Mouse (Mus musculus) stomach, embryonic 15.5 days (tissue): ENCODE results near the gene Arl15. TPM values are rescaled to one million over a fixed set of nuclear protein-coding genes. Genes with fewer than 3 reads are reported as not detected.
A peak's percentile ranks its signal among the peaks of the same experiment; 100 is the strongest.

Experiments used
- ATAC-seq: fragments of 200-750 bp; cut with Nextera tagmentation; 2 replicates; pipeline ENCODE4 v1.8.0; 2017; ENCODE audit warnings: low read depth, moderate number of reproducible peaks, moderate TSS enrichment; ENCODE audit not compliant: insufficient read depth, low FRiP score
- H3K27ac ChIP-seq: fragments of 300-500 bp; sonication (generic); 2 replicates; pipeline ENCODE4 v1.5.1; 2015; ENCODE audit warnings: mild to moderate bottlenecking, inconsistent platforms
- H3K27me3 ChIP-seq: fragments of 300-500 bp; sonication (generic); replicated peaks from 2 replicates; pipeline ENCODE4 v1.6.1; 2015; ENCODE audit warnings: inconsistent platforms
- H3K36me3 ChIP-seq: fragments of 300-500 bp; sonication (generic); 2 replicates; pipeline ENCODE4 v1.6.1; 2015; ENCODE audit warnings: inconsistent platforms
- H3K4me1 ChIP-seq: fragments of 300-500 bp; sonication (generic); 2 replicates; pipeline ENCODE4 v1.6.1; 2015; ENCODE audit warnings: inconsistent platforms
- H3K4me2 ChIP-seq: fragments of 300-500 bp; sonication (generic); 2 replicates; pipeline ENCODE4 v1.6.1; 2015; ENCODE audit warnings: mild to moderate bottlenecking, inconsistent platforms
- H3K4me3 ChIP-seq: fragments of 300-500 bp; sonication (generic); replicated peaks from 2 replicates; pipeline ENCODE4 v1.5.1; 2015; ENCODE audit warnings: inconsistent platforms
- H3K9ac ChIP-seq: fragments of 300-500 bp; sonication (generic); 2 replicates; pipeline ENCODE4 v1.6.1; 2015; ENCODE audit warnings: inconsistent platforms
- H3K9me3 ChIP-seq: fragments of 300-500 bp; sonication (generic); 2 replicates; pipeline ENCODE4 v1.6.1; 2016; ENCODE audit warnings: inconsistent platforms
- WGBS: fragments of 180-500 bp; shearing (Covaris S2); methylation state at CpG from one replicate; pipeline ENCODE4 v1.1.7; 2015; 5-methylcytosine and 5-hydroxymethylcytosine counted together
- polyA plus RNA-seq: library from polyadenylated mRNA; unstranded; fragments of >200 nt; fragmentation: Nextera tagmentation; extraction: Ambion mirVana; gene quantifications from 2 replicates; pipeline ENCODE4 v1.2.1, GENCODE M21; 2015

Gene Arl15
- polyA plus RNA-seq, 1 experiment from 2014 or later: 6.7 TPM

- WGBS: 96% methylated on average over 2 of the region's 2 CpGs
- Histone ChIP-seq H3K27me3 (no peaks in the 10 kb centered on the region), H3K4me1 (peaks cover 16% of the 10 kb centered on the region; the same call in 1 of the 2 replicates), H3K9me3 (no peaks in the 10 kb centered on the region), H3K27ac (no peak overlapping the region), H3K4me2 (no peak overlapping the region), H3K9ac (no peak overlapping the region), H3K36me3 (no peaks in the 10 kb centered on the region), H3K4me3 (no peak overlapping the region)
- no peak for ATAC-seq
Measured at GRCm38 (mm10) chr13:113811141-113811540, 16.8 kb downstream of the Arl15 start.

DNA sequence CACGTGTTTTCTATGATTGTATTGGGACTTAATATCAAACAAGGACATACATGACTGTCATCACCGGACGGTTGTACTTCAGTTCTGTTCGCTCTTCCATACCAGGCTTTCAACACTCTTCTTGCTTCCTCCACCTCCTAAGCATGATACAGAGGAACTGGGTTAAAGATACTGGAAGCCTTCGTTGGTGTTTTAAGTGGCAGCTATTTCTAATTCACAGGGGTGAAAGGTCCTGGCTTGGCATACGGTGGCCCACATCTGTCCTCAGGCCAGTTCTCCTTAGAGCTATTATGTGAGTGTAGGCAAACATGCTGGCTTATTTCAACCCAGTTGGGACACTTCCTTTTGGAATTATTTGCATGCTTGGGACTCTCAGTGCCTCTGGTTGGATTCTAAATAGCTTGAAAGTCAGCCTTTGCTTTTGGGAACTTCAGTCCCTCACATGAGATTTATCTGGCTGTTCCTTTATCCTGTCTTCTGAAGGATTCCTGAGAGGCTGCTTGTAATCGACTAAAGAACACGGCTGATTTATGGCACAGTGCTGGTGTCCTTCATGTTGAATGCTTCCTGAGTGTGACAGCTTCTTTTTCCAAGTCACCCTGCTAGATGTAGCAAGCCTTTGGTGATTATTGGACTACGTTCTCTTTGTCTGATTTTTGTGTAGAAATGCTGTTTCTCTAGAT is 17.7 kb downstream of the Arl15 start:
- Histone ChIP-seq H3K27me3 (no peaks in the 10 kb centered on the region), H3K4me3 (no peak overlapping the region), H3K4me1 (peaks cover 18% of the 10 kb centered on the region; the same call in 1 of the 2 replicates), H3K4me2 (no peak overlapping the region), H3K27ac (no peak overlapping the region), H3K9ac (no peak overlapping the region), H3K9me3 (no peaks in the 10 kb centered on the region), H3K36me3 (0 out of 2 replicates have a peak, but pooled peaks cover 2% of the 10 kb centered on the region)
- 50% methylated on average over 9 of the region's 9 CpGs for WGBS
- ATAC-seq: 0 out of 2 replicates have a peak, but pooled peaks have one; percentile 14

DNA sequence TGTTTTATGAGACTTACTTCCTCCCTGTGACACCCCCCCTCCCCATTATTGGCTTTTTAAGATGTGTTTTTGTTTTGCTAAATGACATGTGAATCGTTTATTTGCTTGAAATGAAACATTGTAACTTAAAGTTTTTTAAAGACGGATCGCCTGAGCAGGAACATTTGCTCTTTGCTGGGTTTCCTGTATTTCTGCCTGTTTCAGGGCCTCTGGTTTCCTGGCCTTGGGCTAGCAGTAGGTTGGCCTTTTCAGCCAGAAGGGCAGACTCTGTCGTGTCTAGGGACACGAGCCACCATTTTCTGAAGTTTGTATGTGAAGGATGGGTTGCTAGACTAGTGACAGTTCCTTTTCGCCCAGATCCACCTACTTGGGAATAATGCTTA is 18.3 kb downstream of the Arl15 start:
- Histone ChIP-seq H3K36me3 (0 out of 2 replicates have a peak, but pooled peaks cover 2% of the 10 kb centered on the region), H3K27me3 (no peaks in the 10 kb centered on the region), H3K9ac (no peak overlapping the region), H3K4me1 (peaks cover 18% of the 10 kb centered on the region; the same call in 1 of the 2 replicates), H3K27ac (no peak overlapping the region), H3K9me3 (no peaks in the 10 kb centered on the region), H3K4me2 (no peak overlapping the region), H3K4me3 (no peak overlapping the region)
- no peak for ATAC-seq
- 54% methylated on average over 6 of the region's 6 CpGs for WGBS

- no peak for ATAC-seq
- 70% methylated on average over 8 of the region's 8 CpGs for WGBS
- Histone ChIP-seq H3K9ac (no peak overlapping the region), H3K4me3 (no peak overlapping the region), H3K27me3 (no peaks in the 10 kb centered on the region), H3K27ac (no peak overlapping the region), H3K4me1 (peaks cover 18% of the 10 kb centered on the region; the same call in 1 of the 2 replicates), H3K4me2 (no peak overlapping the region), H3K36me3 (0 out of 2 replicates have a peak, but pooled peaks cover 2% of the 10 kb centered on the region), H3K9me3 (no peaks in the 10 kb centered on the region)
Measured at GRCm38 (mm10) chr13:113814121-113814520, 19.8 kb downstream of the Arl15 start.

GRCm38 (mm10) chr13:113815697-113816420 is 21.6 kb downstream of the Arl15 start:
- H3K9me3 ChIP-seq: no peaks in the 10 kb centered on the region
- 0 out of 2 replicates have a peak, but pooled peaks cover 2% of the 10 kb centered on the region for H3K36me3 ChIP-seq
- no peak overlapping the region for H3K27ac ChIP-seq
- 0 out of 2 replicates have a peak overlapping the region, but pooled peaks have one; percentile 8 for H3K4me2 ChIP-seq
- ATAC-seq: peak; percentile 63; the same call in 1 of the 2 replicates
- H3K4me3 ChIP-seq: no peak overlapping the region
- 34% methylated on average over 15 of the region's 15 CpGs for WGBS
- H3K27me3 ChIP-seq: no peaks in the 10 kb centered on the region
- H3K4me1 ChIP-seq: peaks cover 18% of the 10 kb centered on the region; the same call in 1 of the 2 replicates
- H3K9ac ChIP-seq: no peak overlapping the region

DNA sequence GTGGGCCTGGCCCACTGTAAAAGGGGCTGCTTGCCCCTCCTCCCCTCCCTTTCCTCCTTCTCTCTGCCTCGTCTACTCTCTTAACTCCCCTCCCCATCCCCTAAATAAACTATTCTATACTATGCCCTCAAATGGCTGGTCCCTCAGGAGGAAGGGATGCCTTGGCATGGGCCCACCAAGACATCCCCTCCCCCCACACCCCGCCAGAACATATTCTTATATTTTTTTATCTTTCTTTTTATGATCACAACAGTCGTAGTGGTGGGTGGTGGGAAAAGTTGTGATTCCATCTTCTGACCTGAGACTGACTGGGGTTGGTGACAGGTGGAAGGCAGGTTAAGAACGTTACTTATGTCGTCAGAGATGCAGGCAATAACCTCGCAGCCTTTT is 22.1 kb downstream of the Arl15 start:
- Histone ChIP-seq H3K4me2 (no peak overlapping the region), H3K36me3 (0 out of 2 replicates have a peak, but pooled peaks cover 2% of the 10 kb centered on the region), H3K27ac (no peak overlapping the region), H3K27me3 (no peaks in the 10 kb centered on the region), H3K4me3 (no peak overlapping the region), H3K9ac (no peak overlapping the region), H3K9me3 (no peaks in the 10 kb centered on the region), H3K4me1 (peaks cover 18% of the 10 kb centered on the region; the same call in 1 of the 2 replicates)
- 72% methylated on average over 6 of the region's 6 CpGs for WGBS
- ATAC-seq: no peak

GRCm38 (mm10) chr13:113819006-113819405 is 24.7 kb downstream of the Arl15 start:
- 0 out of 2 replicates have a peak, but pooled peaks cover 2% of the 10 kb centered on the region for H3K36me3 ChIP-seq
- no peak overlapping the region for H3K4me2 ChIP-seq
- no peaks in the 10 kb centered on the region for H3K27me3 ChIP-seq
- no peak for ATAC-seq
- no peak overlapping the region for H3K9ac ChIP-seq
- no peaks in the 10 kb centered on the region for H3K9me3 ChIP-seq
- no peak overlapping the region for H3K4me3 ChIP-seq
- no peak overlapping the region for H3K27ac ChIP-seq
- WGBS: 92% methylated on average over 7 of the region's 7 CpGs
- peaks cover 18% of the 10 kb centered on the region; the same call in 1 of the 2 replicates for H3K4me1 ChIP-seq

GRCm38 (mm10) chr13:113820176-113820575 is 25.9 kb downstream of the Arl15 start:
- WGBS: 83% methylated on average over 3 of the region's 3 CpGs

GRCm38 (mm10) chr13:113821891-113822290 is 27.6 kb downstream of the Arl15 start:
- Histone ChIP-seq H3K27ac (no peak overlapping the region), H3K4me3 (no peak overlapping the region), H3K4me1 (0 out of 2 replicates have a peak, but pooled peaks cover 8% of the 10 kb centered on the region), H3K9ac (no peak overlapping the region), H3K4me2 (no peak overlapping the region), H3K27me3 (no peaks in the 10 kb centered on the region), H3K36me3 (0 out of 2 replicates have a peak, but pooled peaks cover under 1% of the 10 kb centered on the region), H3K9me3 (no peaks in the 10 kb centered on the region)
- ATAC-seq: no peak
- WGBS: 90% methylated on average over 12 of the region's 12 CpGs

More at GRCm38 (mm10) chr13:113820176-113820575, 25.9 kb downstream of the Arl15 start:
- Histone ChIP-seq H3K9ac (no peak overlapping the region), H3K27ac (no peak overlapping the region), H3K4me1 (peaks cover 16% of the 10 kb centered on the region; the same call in 1 of the 2 replicates), H3K4me3 (no peak overlapping the region), H3K9me3 (no peaks in the 10 kb centered on the region), H3K27me3 (no peaks in the 10 kb centered on the region), H3K36me3 (0 out of 2 replicates have a peak, but pooled peaks cover 2% of the 10 kb centered on the region), H3K4me2 (no peak overlapping the region)
- no peak for ATAC-seq

- Histone ChIP-seq H3K27me3 (no peaks in the 10 kb centered on the region), H3K4me3 (no peak overlapping the region), H3K9me3 (no peaks in the 10 kb centered on the region), H3K4me1 (0 out of 2 replicates have a peak, but pooled peaks cover 8% of the 10 kb centered on the region), H3K27ac (no peak overlapping the region), H3K4me2 (no peak overlapping the region), H3K36me3 (no peaks in the 10 kb centered on the region), H3K9ac (no peak overlapping the region)
- ATAC-seq: no peak
- 73% methylated on average over 3 of the region's 3 CpGs for WGBS
Measured at GRCm38 (mm10) chr13:113824027-113824426, 29.7 kb downstream of the Arl15 start.

DNA sequence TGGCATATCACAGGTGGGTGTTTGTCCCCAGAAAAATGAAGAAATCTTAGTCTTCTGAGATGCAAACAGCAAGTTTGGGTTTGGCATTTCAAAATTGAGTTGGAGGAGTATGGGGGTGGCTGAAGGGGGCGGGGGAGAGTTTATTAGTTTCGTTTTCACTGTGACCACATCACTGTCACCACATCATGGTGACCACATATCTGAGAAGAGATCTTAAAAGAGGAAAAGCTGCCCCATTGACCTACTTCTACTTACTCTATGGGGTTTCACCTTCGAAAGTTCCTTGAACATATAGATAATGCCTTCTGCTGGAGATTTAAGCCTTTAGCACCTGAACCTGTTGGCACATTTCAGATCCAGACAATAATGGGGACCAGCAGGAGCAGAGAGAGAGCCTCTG is 34.3 kb downstream of the Arl15 start:
- no peak overlapping the region for H3K27ac ChIP-seq
- no peaks in the 10 kb centered on the region for H3K36me3 ChIP-seq
- no peak overlapping the region for H3K4me3 ChIP-seq
- H3K27me3 ChIP-seq: no peaks in the 10 kb centered on the region
- no peaks in the 10 kb centered on the region for H3K9me3 ChIP-seq
- no peak overlapping the region for H3K4me2 ChIP-seq
- 82% methylated on average over 3 of the region's 3 CpGs for WGBS
- no peak for ATAC-seq
- H3K4me1 ChIP-seq: 0 out of 2 replicates have a peak, but pooled peaks cover 3% of the 10 kb centered on the region
- H3K9ac ChIP-seq: no peak overlapping the region

- no peak overlapping the region for H3K9ac ChIP-seq
- WGBS: 83% methylated on average over 2 of the region's 2 CpGs
- no peaks in the 10 kb centered on the region for H3K27me3 ChIP-seq
- H3K9me3 ChIP-seq: no peaks in the 10 kb centered on the region
- no peaks in the 10 kb centered on the region for H3K36me3 ChIP-seq
- no peak for ATAC-seq
- H3K4me3 ChIP-seq: no peak overlapping the region
- no peak overlapping the region for H3K27ac ChIP-seq
- no peaks in the 10 kb centered on the region for H3K4me1 ChIP-seq
- no peak overlapping the region for H3K4me2 ChIP-seq
Measured at GRCm38 (mm10) chr13:113829079-113829478, 34.8 kb downstream of the Arl15 start.
